Mouse (Mus musculus): ENCODE measurements around the gene Foxi1.

The Foxi1 gene

DNA sequence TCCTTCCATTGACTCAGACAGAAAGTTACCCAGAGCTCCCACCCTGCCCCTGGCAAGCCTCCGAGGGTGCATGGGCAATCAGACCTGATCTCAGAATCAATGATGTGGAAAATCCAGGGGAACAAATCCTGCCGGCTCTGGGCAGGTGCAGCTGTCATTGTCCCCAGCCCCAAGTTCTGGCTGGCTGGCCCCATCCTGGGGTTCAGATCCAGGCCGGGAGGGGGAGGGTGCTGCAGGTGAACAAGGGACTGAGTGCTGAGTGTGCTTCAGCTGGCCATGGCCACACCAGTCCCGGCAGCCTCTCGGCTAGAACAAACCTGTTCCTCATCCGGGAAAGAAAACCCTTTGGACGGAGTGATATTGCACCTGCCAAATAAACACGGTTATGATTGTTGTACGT lies 49.0 kb downstream of the Foxi1 start:
- no peak for DNase-seq (ENCODE audit: low spot score)

- no peak for DNase-seq (ENCODE audit: low spot score)
These were observed 52.7 kb downstream of the Foxi1 start for GRCm38 (mm10) chr11:34155235-34155634.
